Mouse (Mus musculus) spleen, postnatal 10 days (tissue): ENCODE results near the gene Ticam1.

ENCODE experiments used
- DNase-seq, 2 experiments: peaks; one replicate each; pipeline ENCODE4 v3.0.0; 2021 to 2022; ENCODE audit warnings: low spot score in 2 of 2

Ticam1 gene

GRCm38 (mm10) chr17:56290388-56291170, 14.0 kb upstream of the Ticam1 start:
- DNase-seq, result peak; percentile 91 to 92

GRCm38 (mm10) chr17:56289371-56290331, 13.1 kb upstream of the Ticam1 start:
- peak in 1 of 2 experiments; percentile 68 for DNase-seq

- DNase-seq, result no peak
Observed at GRCm38 (mm10) chr17:56288866-56289265, 12.3 kb upstream of the Ticam1 start.

GRCm38 (mm10) chr17:56287830-56288229, 11.2 kb upstream of the Ticam1 start:
- DNase-seq, result peak in 1 of 2 experiments; percentile 53

GRCm38 (mm10) chr17:56285995-56286394, 9.4 kb upstream of the Ticam1 start:
- no peak for DNase-seq

GRCm38 (mm10) chr17:56283316-56283715, 6.7 kb upstream of the Ticam1 start:
- no peak for DNase-seq

GRCm38 (mm10) chr17:56282802-56283201, 6.2 kb upstream of the Ticam1 start:
- no peak for DNase-seq

GRCm38 (mm10) chr17:56281193-56281592, 4.6 kb upstream of the Ticam1 start:
- no peak for DNase-seq

GRCm38 (mm10) chr17:56279481-56280155, 3.0 kb upstream of the Ticam1 start:
- DNase-seq, result no peak

- no peak for DNase-seq
Observed at GRCm38 (mm10) chr17:56278340-56278739, 1.8 kb upstream of the Ticam1 start.

- no peak for DNase-seq
Observed at GRCm38 (mm10) chr17:56277567-56277893, 944 bp upstream of the Ticam1 start.

GRCm38 (mm10) chr17:56275842-56276480, 625 bp downstream of the Ticam1 start:
- no peak for DNase-seq

- no peak for DNase-seq
Observed at GRCm38 (mm10) chr17:56273986-56274385, 2.6 kb downstream of the Ticam1 start.

GRCm38 (mm10) chr17:56273482-56273881, 3.1 kb downstream of the Ticam1 start:
- no peak for DNase-seq

GRCm38 (mm10) chr17:56272644-56273043, 3.9 kb downstream of the Ticam1 start:
- no peak for DNase-seq

- no peak for DNase-seq
Observed at GRCm38 (mm10) chr17:56271609-56272253, 4.9 kb downstream of the Ticam1 start.

GRCm38 (mm10) chr17:56269741-56270140, 6.8 kb downstream of the Ticam1 start:
- DNase-seq, result no peak

GRCm38 (mm10) chr17:56269153-56269630, 7.4 kb downstream of the Ticam1 start:
- peak in 1 of 2 experiments; percentile 60 for DNase-seq

GRCm38 (mm10) chr17:56266271-56266670, 10.3 kb downstream of the Ticam1 start:
- DNase-seq, result peak in 1 of 2 experiments; percentile 76

GRCm38 (mm10) chr17:56265869-56266268, 10.7 kb downstream of the Ticam1 start:
- no peak for DNase-seq

GRCm38 (mm10) chr17:56265011-56265410, 11.6 kb downstream of the Ticam1 start:
- peak in 1 of 2 experiments; percentile 42 for DNase-seq
